Mouse (Mus musculus) MEL (cell line): ENCODE data around the gene Prg4.

Experiments
- CTCF ChIP-seq, 3 experiments: IDR thresholded peaks in 2 of 3; conservative IDR thresholded peaks in 1 of 3; 2 replicates each; pipeline ENCODE4 v1.5.1; 2011 to 2012; ENCODE audit warnings: low read length in 3 of 3, low read depth in 2 of 3, mild to moderate bottlenecking in 2 of 3, improper control_type of control experiment in 1 of 3, inconsistent platforms in 1 of 3, mixed read lengths in 1 of 3, moderate library complexity in 1 of 3; ENCODE audit not compliant: control insufficient read depth in 1 of 3, insufficient read depth in 1 of 3, poor library complexity in 1 of 3, severe bottlenecking in 1 of 3
- NELFE ChIP-seq: IDR thresholded peaks from 2 replicates; pipeline ENCODE4 v1.6.1; 2011; ENCODE audit warnings: low read depth, low read length, improper control_type of control experiment

- TF ChIP-seq CTCF (IDR thresholded peaks at IDR 0.05 in 2 of 3, conservative IDR thresholded peaks at IDR 0.05 in 1 of 3; ENCODE audit: control insufficient read depth in 1 of 3, insufficient read depth in 1 of 3, low read depth in 2 of 3, low read length in 3 of 3, poor library complexity in 1 of 3, severe bottlenecking in 1 of 3) (no peak), NELFE (no peak)
These were observed 2.3 kb downstream of the Prg4 start for GRCm38 (mm10) chr1:150463691-150464090.
